12 mouse cellular contexts compared by ENCODE assay signal in genomic region chr6:118027036-118027435, GRCm38 (mm10).
"Had no signal": no experiment of that assay in that cellular context is flagged by ENCODE, and none has a peak within 500 bp of the region (broad histone marks: within the 10 kb centered on the region; RNA-seq: fewer than 3 reads in every experiment).

No protein-coding gene starts in this region.

- ATAC-seq: liver, postnatal 0 days; lung, postnatal 0 days; midbrain, embryonic 13.5 days; midbrain, embryonic 15.5 days had no signal

- DNase-seq: liver, postnatal 0 days; lung, adult 2 months; lung, postnatal 14 days; lung, postnatal 36 days; right cerebral cortex, postnatal 14 days; spleen, adult 18-20 months; thymus, adult 18-20 months; thymus, postnatal 14 days; thymus, postnatal 36 days had no signal
